Mouse (Mus musculus) heart, embryonic 11.5 days (tissue): ENCODE results near the gene Sptbn2. TPM values are rescaled to one million over a fixed set of nuclear protein-coding genes. Genes with fewer than 3 reads are reported as not detected.

ENCODE experiments used
- ATAC-seq: fragments of 200-750 bp; cut with Nextera tagmentation; replicated peaks from 2 replicates; pipeline ENCODE4 v1.8.0; 2017; ENCODE audit warnings: moderate library complexity; ENCODE audit not compliant: insufficient number of reproducible peaks, low FRiP score, low TSS enrichment
- H3K27ac ChIP-seq: fragments of 300-500 bp; sonication (generic); 2 replicates; pipeline ENCODE4 v1.5.1; 2014; ENCODE audit warnings: mild to moderate bottlenecking, low read depth, low read length
- H3K27me3 ChIP-seq: fragments of 300-500 bp; sonication (generic); 2 replicates; pipeline ENCODE4 v1.6.1; 2014; ENCODE audit warnings: mild to moderate bottlenecking, low read length, mixed read lengths; ENCODE audit not compliant: control insufficient read depth, insufficient read depth
- H3K36me3 ChIP-seq: fragments of 300-500 bp; sonication (generic); 2 replicates; pipeline ENCODE4 v1.6.1; 2014; ENCODE audit warnings: mild to moderate bottlenecking, low read length, moderate library complexity, mixed read lengths; ENCODE audit not compliant: control insufficient read depth, insufficient read depth
- H3K4me1 ChIP-seq: fragments of 300-500 bp; sonication (generic); 2 replicates; pipeline ENCODE4 v1.6.1; 2014; ENCODE audit warnings: low read length; ENCODE audit not compliant: control insufficient read depth, insufficient read depth
- H3K4me2 ChIP-seq: fragments of 300-500 bp; sonication (generic); 2 replicates; pipeline ENCODE4 v1.6.1; 2014; ENCODE audit warnings: mild to moderate bottlenecking, moderate library complexity
- H3K4me3 ChIP-seq: fragments of 300-500 bp; sonication (generic); 2 replicates; pipeline ENCODE4 v1.5.1; 2014; ENCODE audit warnings: low read depth, low read length
- H3K9ac ChIP-seq: fragments of 300-500 bp; sonication (generic); 2 replicates; pipeline ENCODE4 v1.6.1; 2014; ENCODE audit warnings: mild to moderate bottlenecking, low read depth, low read length, moderate library complexity
- H3K9me3 ChIP-seq: fragments of 300-500 bp; sonication (generic); replicated peaks from 2 replicates; pipeline ENCODE4 v1.6.1; 2016; ENCODE audit warnings: low read length; ENCODE audit not compliant: control insufficient read depth
- WGBS: fragments of 180-500 bp; shearing (Covaris S2); extraction: QIAGEN DNeasy Blood & Tissue Kit; methylation state at CpG from one replicate; pipeline ENCODE4 v1.1.7; 2014; ENCODE audit not compliant: insufficient replicate concordance; 5-methylcytosine and 5-hydroxymethylcytosine counted together
- polyA plus RNA-seq: library from polyadenylated mRNA; unstranded; fragments of >200 nt; fragmentation: Nextera tagmentation; extraction: Ambion mirVana; gene quantifications from 2 replicates; pipeline ENCODE4 v1.2.1, GENCODE M21; 2014

The Sptbn2 gene
- polyA plus RNA-seq, 1 experiment from 2014 or later, result 0.42 TPM

- H3K4me1 ChIP-seq, result no peaks in the 10 kb centered on the region
- H3K36me3 ChIP-seq, result no peaks in the 10 kb centered on the region
- ATAC-seq, result no peak
- H3K9ac ChIP-seq, result no peak overlapping the region
- no peaks in the 10 kb centered on the region for H3K9me3 ChIP-seq
- H3K4me2 ChIP-seq, result no peak overlapping the region
- H3K4me3 ChIP-seq, result no peak overlapping the region
- H3K27ac ChIP-seq, result no peak overlapping the region
- WGBS, result 88% methylated on average over 11 of the region's 11 CpGs
- H3K27me3 ChIP-seq, result no peaks in the 10 kb centered on the region
Measured at GRCm38 (mm10) chr19:4739053-4739452, 28.1 kb downstream of the Sptbn2 start.

DNA sequence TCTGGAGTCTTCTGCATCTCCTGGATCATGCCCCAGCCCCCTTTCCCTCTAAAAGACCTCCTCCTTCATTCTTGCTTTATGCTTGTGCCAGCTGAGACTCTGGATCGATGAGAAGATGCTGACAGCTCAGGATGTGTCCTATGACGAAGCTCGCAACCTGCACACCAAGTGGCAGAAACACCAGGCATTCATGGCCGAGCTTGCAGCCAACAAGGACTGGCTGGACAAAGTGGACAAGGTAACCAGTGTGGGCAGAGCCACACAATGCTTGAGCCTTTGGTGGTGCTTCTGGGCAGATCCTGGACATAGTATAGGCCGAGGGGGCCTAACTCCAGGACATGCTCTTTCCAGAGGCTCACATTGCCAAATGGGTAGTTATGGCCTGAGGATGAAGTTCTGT lies 28.8 kb downstream of the Sptbn2 start:
- ATAC-seq, result no peak
- Histone ChIP-seq H3K4me1 (no peaks in the 10 kb centered on the region), H3K27ac (no peak overlapping the region), H3K4me3 (no peak overlapping the region), H3K9ac (no peak overlapping the region), H3K36me3 (no peaks in the 10 kb centered on the region), H3K4me2 (no peak overlapping the region), H3K27me3 (no peaks in the 10 kb centered on the region), H3K9me3 (no peaks in the 10 kb centered on the region)
- WGBS, result 81% methylated on average over 5 of the region's 5 CpGs

DNA sequence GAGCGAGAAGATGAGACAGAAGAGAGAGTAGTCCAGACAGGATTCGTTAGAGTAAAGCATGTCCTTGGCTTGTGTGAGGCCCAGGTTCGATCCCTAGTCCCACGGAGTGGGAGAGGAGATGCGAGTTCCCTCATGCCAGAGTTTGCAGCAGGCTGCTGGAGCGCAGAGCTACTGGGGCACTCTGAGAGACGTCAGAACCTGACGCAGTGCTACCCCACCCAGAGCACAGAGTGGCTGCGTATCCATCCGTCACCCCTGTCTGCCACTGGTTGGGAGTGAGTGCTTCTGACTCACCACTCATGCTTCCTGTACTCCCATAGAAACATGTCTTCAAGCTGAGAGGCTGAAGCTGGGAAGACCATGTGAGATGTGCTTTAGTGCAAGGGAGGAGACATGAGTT lies 30.5 kb downstream of the Sptbn2 start:
- WGBS, result 71% methylated on average over 10 of the region's 10 CpGs
- Histone ChIP-seq H3K36me3 (no peaks in the 10 kb centered on the region), H3K4me2 (no peak overlapping the region), H3K27ac (no peak overlapping the region), H3K4me3 (no peak overlapping the region), H3K27me3 (no peaks in the 10 kb centered on the region), H3K9ac (no peak overlapping the region), H3K9me3 (no peaks in the 10 kb centered on the region), H3K4me1 (peaks cover 4% of the 10 kb centered on the region)
- no peak for ATAC-seq

DNA sequence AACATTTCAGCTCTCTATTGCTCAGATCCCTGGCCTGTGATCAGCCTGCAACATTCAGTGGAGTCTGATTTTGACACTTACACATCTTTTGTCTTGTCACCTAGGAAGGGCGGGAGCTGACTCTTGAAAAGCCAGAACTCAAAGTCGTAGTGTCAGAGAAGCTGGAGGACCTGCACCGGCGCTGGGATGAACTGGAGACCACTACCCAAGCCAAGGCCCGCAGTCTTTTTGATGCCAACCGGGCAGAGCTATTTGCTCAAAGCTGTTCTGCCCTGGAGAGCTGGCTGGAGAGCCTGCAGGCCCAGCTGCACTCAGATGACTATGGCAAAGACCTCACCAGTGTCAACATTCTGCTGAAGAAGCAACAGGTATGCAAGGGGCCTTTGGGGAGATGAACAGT lies 31.3 kb downstream of the Sptbn2 start:
- ATAC-seq, result no peak
- 85% methylated on average over 6 of the region's 6 CpGs for WGBS
- no peak overlapping the region for H3K4me2 ChIP-seq

DNA sequence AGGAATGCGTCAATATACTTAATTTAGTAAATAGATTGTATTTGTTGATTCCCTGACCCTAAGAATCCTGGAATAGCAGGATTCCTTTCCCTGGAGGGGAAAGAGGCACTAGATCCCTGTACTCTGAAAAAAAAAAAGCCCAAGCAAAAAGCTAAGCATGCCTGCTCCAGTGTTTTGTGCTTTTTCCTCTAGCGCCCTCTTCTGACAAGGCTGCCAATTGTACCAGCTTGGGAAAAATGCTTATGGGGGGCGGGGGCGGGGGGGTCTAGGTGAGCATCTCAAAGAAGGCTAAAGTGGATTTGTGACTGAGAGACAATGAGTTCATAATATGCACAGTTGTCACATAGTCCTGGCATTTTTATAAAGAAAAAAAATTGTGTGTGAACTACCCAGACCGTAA lies 32.6 kb downstream of the Sptbn2 start:
- 38% methylated on average over 5 of the region's 5 CpGs for WGBS
- ATAC-seq, result no peak
- Histone ChIP-seq H3K4me1 (peaks cover 4% of the 10 kb centered on the region), H3K4me3 (no peak overlapping the region), H3K27me3 (no peaks in the 10 kb centered on the region), H3K4me2 (no peak overlapping the region), H3K27ac (no peak overlapping the region), H3K9ac (no peak overlapping the region), H3K36me3 (no peaks in the 10 kb centered on the region), H3K9me3 (no peaks in the 10 kb centered on the region)

More for the DNA sequence above, 31.3 kb downstream of the Sptbn2 start:
- Histone ChIP-seq H3K9ac (no peak overlapping the region), H3K4me1 (peaks cover 4% of the 10 kb centered on the region), H3K36me3 (no peaks in the 10 kb centered on the region), H3K4me3 (no peak overlapping the region), H3K27me3 (no peaks in the 10 kb centered on the region), H3K9me3 (no peaks in the 10 kb centered on the region), H3K27ac (no peak overlapping the region)

DNA sequence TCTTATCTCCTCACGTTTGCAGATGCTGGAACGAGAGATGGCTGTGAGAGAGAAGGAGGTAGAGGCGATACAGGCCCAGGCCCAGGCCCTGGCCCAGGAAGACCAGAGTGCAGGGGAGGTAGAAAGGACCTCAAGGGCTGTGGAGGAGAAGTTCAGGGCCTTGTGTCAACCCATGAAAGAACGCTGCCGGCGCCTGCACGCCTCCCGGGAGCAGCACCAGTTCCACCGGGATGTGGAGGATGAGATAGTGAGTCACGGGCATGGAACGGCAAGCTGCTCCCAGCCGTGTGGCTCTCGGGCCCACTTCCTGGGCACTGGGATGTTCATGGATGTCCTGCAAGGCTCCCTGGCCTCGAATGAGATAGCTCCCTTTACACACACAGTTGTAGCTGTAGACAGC lies 33.1 kb downstream of the Sptbn2 start:
- no peak overlapping the region for H3K27ac ChIP-seq
- peaks cover 4% of the 10 kb centered on the region for H3K4me1 ChIP-seq
- 73% methylated on average over 13 of the region's 14 CpGs for WGBS
- no peaks in the 10 kb centered on the region for H3K27me3 ChIP-seq
- no peak for ATAC-seq
- H3K4me3 ChIP-seq, result no peak overlapping the region
- no peak overlapping the region for H3K4me2 ChIP-seq
- H3K9me3 ChIP-seq, result no peaks in the 10 kb centered on the region
- no peaks in the 10 kb centered on the region for H3K36me3 ChIP-seq
- no peak overlapping the region for H3K9ac ChIP-seq

GRCm38 (mm10) chr19:4745057-4745456 lies 34.1 kb downstream of the Sptbn2 start:
- 52% methylated on average over 9 of the region's 9 CpGs for WGBS

GRCm38 (mm10) chr19:4745681-4746080 lies 34.7 kb downstream of the Sptbn2 start:
- ATAC-seq, result no peak
- no peak overlapping the region for H3K4me2 ChIP-seq
- H3K4me1 ChIP-seq, result peaks cover 4% of the 10 kb centered on the region
- no peaks in the 10 kb centered on the region for H3K9me3 ChIP-seq
- H3K4me3 ChIP-seq, result no peak overlapping the region
- H3K27me3 ChIP-seq, result no peaks in the 10 kb centered on the region
- no peak overlapping the region for H3K9ac ChIP-seq
- 88% methylated on average over 10 of the region's 10 CpGs for WGBS
- H3K27ac ChIP-seq, result no peak overlapping the region
- H3K36me3 ChIP-seq, result no peaks in the 10 kb centered on the region

More at GRCm38 (mm10) chr19:4745057-4745456, 34.1 kb downstream of the Sptbn2 start:
- Histone ChIP-seq H3K9me3 (no peaks in the 10 kb centered on the region), H3K27ac (no peak overlapping the region), H3K4me2 (no peak overlapping the region), H3K36me3 (no peaks in the 10 kb centered on the region), H3K4me1 (peaks cover 4% of the 10 kb centered on the region), H3K4me3 (no peak overlapping the region), H3K27me3 (no peaks in the 10 kb centered on the region), H3K9ac (no peak overlapping the region)
- no peak for ATAC-seq

- H3K9ac ChIP-seq, result no peak overlapping the region
- peaks cover 4% of the 10 kb centered on the region for H3K4me1 ChIP-seq
- H3K4me2 ChIP-seq, result no peak overlapping the region
- ATAC-seq, result no peak; the same call in 1 of the 2 replicates
- no peak overlapping the region for H3K4me3 ChIP-seq
- 82% methylated on average over 14 of the region's 14 CpGs for WGBS
- H3K36me3 ChIP-seq, result no peaks in the 10 kb centered on the region
- H3K27ac ChIP-seq, result no peak overlapping the region
- no peaks in the 10 kb centered on the region for H3K9me3 ChIP-seq
- H3K27me3 ChIP-seq, result no peaks in the 10 kb centered on the region
Measured at GRCm38 (mm10) chr19:4746611-4747010, 35.6 kb downstream of the Sptbn2 start.
